Mouse (Mus musculus) olfactory bulb, adult 2 months (tissue): ENCODE data around the gene Styx.

Source experiments
- CTCF ChIP-seq: fragments of 200-500 bp; IDR thresholded peaks from 2 replicates; pipeline ENCODE4 v1.5.1; 2012; ENCODE audit warnings: low read depth, mild to moderate bottlenecking, low read length, moderate library complexity; ENCODE audit not compliant: insufficient read depth
- POLR2A ChIP-seq: fragments of 200-500 bp; IDR thresholded peaks from 2 replicates; pipeline ENCODE4 v1.6.1; 2012; ENCODE audit warnings: mild to moderate bottlenecking, low read depth, low read length, moderate library complexity; ENCODE audit not compliant: insufficient read depth

- no peak for TF ChIP-seq CTCF
- no peak for TF ChIP-seq POLR2A
These were observed 14.3 kb downstream of the Styx start for GRCm38 (mm10) chr14:45365196-45365587.
